Mouse (Mus musculus): ENCODE measurements at regions not wholly inside any gene's neighbourhood (a gene's known extent, or its start where the extent isn't known, plus 50 kb on each side); places are given as distances from the start of the nearest gene placed in this dataset.
"Not testable (repeated sequence)": the region's sequence is repeated elsewhere in the genome, so short reads cannot be mapped to it uniquely, and the experiment has no call there.

GRCm38 (mm10) chr17:13581995-13582588 lies 178.2 kb upstream of the Afdn start:
- DNase-seq (ENCODE audit: extremely low spot score, low read depth, low spot score), result no peak

- DNase-seq (ENCODE audit: extremely low spot score, low read depth, low spot score), result no peak
Observed at GRCm38 (mm10) chr17:13583475-13584233, 176.7 kb upstream of the Afdn start.

GRCm38 (mm10) chr17:13584394-13584793 lies 175.9 kb upstream of the Afdn start:
- DNase-seq (ENCODE audit: extremely low spot score, low read depth, low spot score), result no peak

- not testable (repeated sequence) for DNase-seq (ENCODE audit: extremely low spot score, low read depth, low spot score)
Observed at GRCm38 (mm10) chr17:13590240-13590837, 170.0 kb upstream of the Afdn start.

Data from hindlimb bud, embryonic 11.5 days (tissue).